Mouse (Mus musculus): ENCODE data around the gene Gpr15. TPM values are rescaled to one million over a fixed set of nuclear protein-coding genes. Genes with fewer than 3 reads are reported as not detected.
A peak's percentile ranks its signal among the peaks of the same experiment; 100 is the strongest.

Gene Gpr15
- polyA plus RNA-seq, 1 experiment from 2014 or later, result not detected

DNA sequence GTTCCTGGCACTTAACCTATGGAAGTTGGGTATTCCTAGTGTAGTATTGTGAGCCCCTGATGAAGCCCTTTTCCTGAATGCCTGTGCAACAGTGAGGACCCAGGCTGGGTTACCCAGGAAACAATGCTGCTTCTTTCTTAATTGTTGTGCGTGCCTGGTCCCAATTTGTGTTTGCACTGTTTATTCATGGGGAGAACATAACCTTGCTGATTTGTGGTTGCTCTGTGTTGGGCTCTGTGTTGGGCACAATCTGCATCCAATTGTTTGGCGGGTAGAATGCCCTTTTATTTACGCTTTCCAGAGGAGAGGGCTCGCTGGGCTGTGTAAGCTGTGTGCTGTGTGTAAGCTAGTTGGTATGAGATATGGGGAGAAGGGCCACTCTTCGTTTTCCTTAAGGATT is 41.4 kb downstream of the Gpr15 start:
- no peak overlapping the region for H3K4me3 ChIP-seq (replicated peaks; ENCODE audit: low read length)
- DNase-seq (ENCODE audit: low spot score), result no peak
- H3K9ac ChIP-seq, result no peak overlapping the region
- no peaks in the 10 kb centered on the region for H3K4me1 ChIP-seq (replicated peaks; ENCODE audit: control insufficient read depth, insufficient read depth, low read length)
- no peaks in the 10 kb centered on the region for H3K27me3 ChIP-seq (ENCODE audit: control insufficient read depth, insufficient read depth, low read length)
- H3K4me2 ChIP-seq (replicated peaks), result no peak overlapping the region
- no peaks in the 10 kb centered on the region for H3K9me3 ChIP-seq (ENCODE audit: control insufficient read depth, low read length)
- 77% methylated on average over 5 of the region's 5 CpGs for WGBS
- no peak for ATAC-seq (ENCODE audit: low FRiP score)
- peaks cover 63% of the 10 kb centered on the region for H3K36me3 ChIP-seq (replicated peaks; ENCODE audit: control insufficient read depth, insufficient read depth)
- H3K27ac ChIP-seq, result no peak overlapping the region

DNA sequence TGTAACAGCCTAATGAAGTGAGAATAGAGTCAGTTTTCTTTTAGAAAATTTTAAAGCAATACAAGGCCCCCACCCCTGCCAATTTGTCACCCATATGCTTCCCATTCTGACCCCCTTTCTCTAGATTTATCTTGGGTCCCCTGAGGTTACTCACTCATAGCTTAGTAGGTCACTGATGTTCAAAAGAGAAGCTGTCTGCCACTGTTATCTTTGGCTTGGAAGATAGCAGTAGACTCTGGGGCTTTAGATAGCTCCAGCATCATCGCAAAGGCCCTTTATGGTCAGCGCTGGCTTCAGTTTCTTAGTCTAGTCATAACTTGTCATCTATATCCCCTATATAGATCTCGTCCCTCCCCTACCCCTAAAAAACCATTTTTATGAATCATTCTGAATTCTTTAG is 42.2 kb downstream of the Gpr15 start:
- Histone ChIP-seq H3K4me3 (replicated peaks; ENCODE audit: low read length) (no peak overlapping the region), H3K9me3 (ENCODE audit: control insufficient read depth, low read length) (no peaks in the 10 kb centered on the region), H3K4me2 (replicated peaks) (no peak overlapping the region), H3K27ac (no peak overlapping the region), H3K4me1 (replicated peaks; ENCODE audit: control insufficient read depth, insufficient read depth, low read length) (peaks cover 1% of the 10 kb centered on the region; the same call in 1 of the 2 replicates), H3K27me3 (ENCODE audit: control insufficient read depth, insufficient read depth, low read length) (no peaks in the 10 kb centered on the region), H3K36me3 (replicated peaks; ENCODE audit: control insufficient read depth, insufficient read depth) (peaks cover 63% of the 10 kb centered on the region), H3K9ac (no peak overlapping the region)
- ATAC-seq (ENCODE audit: low FRiP score), result no peak
- no peak for DNase-seq (ENCODE audit: low spot score)
- 91% methylated on average over 3 of the region's 3 CpGs for WGBS

DNA sequence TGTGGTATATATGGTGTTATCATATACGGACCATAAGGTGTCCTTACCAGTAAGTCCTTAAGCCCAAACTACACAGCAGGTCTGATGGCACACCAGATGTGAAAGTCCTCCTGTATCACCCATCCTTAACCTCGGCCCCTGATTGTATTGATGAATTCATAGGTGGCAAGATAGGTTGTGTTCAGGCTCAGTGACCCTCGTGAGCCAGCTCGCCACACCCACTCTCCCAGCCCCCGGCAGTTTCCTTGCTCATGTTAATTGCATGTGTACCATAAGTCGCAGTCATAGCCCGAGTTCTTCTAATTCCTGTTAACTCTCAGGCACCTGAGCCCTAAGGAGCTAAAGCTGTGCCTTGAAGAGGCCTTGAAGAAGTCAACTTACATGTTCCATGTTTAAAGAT is 42.7 kb downstream of the Gpr15 start:
- Histone ChIP-seq H3K4me2 (replicated peaks) (no peak overlapping the region), H3K9ac (no peak overlapping the region), H3K4me1 (replicated peaks; ENCODE audit: control insufficient read depth, insufficient read depth, low read length) (peaks cover 6% of the 10 kb centered on the region), H3K4me3 (replicated peaks; ENCODE audit: low read length) (no peak overlapping the region), H3K27me3 (ENCODE audit: control insufficient read depth, insufficient read depth, low read length) (no peaks in the 10 kb centered on the region), H3K36me3 (replicated peaks; ENCODE audit: control insufficient read depth, insufficient read depth) (peaks cover 60% of the 10 kb centered on the region), H3K27ac (no peak overlapping the region), H3K9me3 (ENCODE audit: control insufficient read depth, low read length) (no peaks in the 10 kb centered on the region)
- DNase-seq (ENCODE audit: low spot score), result no peak
- ATAC-seq (ENCODE audit: low FRiP score), result no peak
- WGBS, result 89% methylated on average over 7 of the region's 7 CpGs

DNA sequence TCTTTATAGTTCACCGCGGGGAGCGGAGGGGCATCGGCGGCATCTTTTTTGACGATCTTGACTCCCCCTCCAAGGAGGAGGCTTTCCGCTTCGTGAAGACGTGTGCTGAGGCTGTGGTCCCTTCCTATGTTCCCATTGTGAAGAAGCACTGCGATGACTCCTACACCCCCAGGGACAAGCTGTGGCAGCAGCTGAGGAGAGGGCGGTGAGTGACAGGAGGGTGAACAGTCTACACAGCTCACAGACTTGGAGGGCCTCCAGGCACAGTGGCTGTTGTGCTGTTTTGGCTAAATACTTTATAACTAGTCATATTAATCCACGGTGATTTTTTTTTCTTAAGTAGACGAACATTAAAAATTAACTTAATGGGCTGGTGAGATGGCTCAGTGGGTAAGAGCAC is 43.6 kb downstream of the Gpr15 start:
- H3K27me3 ChIP-seq (ENCODE audit: control insufficient read depth, insufficient read depth, low read length), result no peaks in the 10 kb centered on the region
- DNase-seq (ENCODE audit: low spot score) (no peak), ATAC-seq (ENCODE audit: low FRiP score) (no peak)

GRCm38 (mm10) chr16:58673811-58674410 is 45.0 kb downstream of the Gpr15 start:
- Histone ChIP-seq H3K27me3 (ENCODE audit: control insufficient read depth, insufficient read depth, low read length) (no peaks in the 10 kb centered on the region), H3K9ac (no peak overlapping the region), H3K9me3 (ENCODE audit: control insufficient read depth, low read length) (no peaks in the 10 kb centered on the region), H3K36me3 (replicated peaks; ENCODE audit: control insufficient read depth, insufficient read depth) (peaks cover 54% of the 10 kb centered on the region), H3K4me1 (replicated peaks; ENCODE audit: control insufficient read depth, insufficient read depth, low read length) (peaks cover 7% of the 10 kb centered on the region), H3K4me2 (replicated peaks) (no peak overlapping the region), H3K4me3 (replicated peaks; ENCODE audit: low read length) (no peak overlapping the region), H3K27ac (no peak overlapping the region)
- 94% methylated on average over 15 of the region's 15 CpGs for WGBS
- DNase-seq (ENCODE audit: low spot score) (no peak), ATAC-seq (ENCODE audit: low FRiP score) (no peak)

More for the DNA sequence above, 43.6 kb downstream of the Gpr15 start:
- H3K9ac ChIP-seq, result no peak overlapping the region
- H3K9me3 ChIP-seq (ENCODE audit: control insufficient read depth, low read length), result no peaks in the 10 kb centered on the region
- WGBS, result 87% methylated on average over 13 of the region's 13 CpGs
- H3K27ac ChIP-seq, result no peak overlapping the region
- H3K4me1 ChIP-seq (replicated peaks; ENCODE audit: control insufficient read depth, insufficient read depth, low read length), result peaks cover 7% of the 10 kb centered on the region
- no peak overlapping the region for H3K4me3 ChIP-seq (replicated peaks; ENCODE audit: low read length)
- H3K4me2 ChIP-seq (replicated peaks), result no peak overlapping the region
- peaks cover 54% of the 10 kb centered on the region for H3K36me3 ChIP-seq (replicated peaks; ENCODE audit: control insufficient read depth, insufficient read depth)

- ATAC-seq (ENCODE audit: low FRiP score), result no peak
- WGBS, result 94% methylated on average over 13 of the region's 13 CpGs
- peaks cover 7% of the 10 kb centered on the region for H3K4me1 ChIP-seq (replicated peaks; ENCODE audit: control insufficient read depth, insufficient read depth, low read length)
- peaks cover 41% of the 10 kb centered on the region for H3K36me3 ChIP-seq (replicated peaks; ENCODE audit: control insufficient read depth, insufficient read depth)
- no peak overlapping the region for H3K9ac ChIP-seq
- no peak overlapping the region for H3K4me2 ChIP-seq (replicated peaks)
- H3K27me3 ChIP-seq (ENCODE audit: control insufficient read depth, insufficient read depth, low read length), result no peaks in the 10 kb centered on the region
- no peak overlapping the region for H3K4me3 ChIP-seq (replicated peaks; ENCODE audit: low read length)
- no peaks in the 10 kb centered on the region for H3K9me3 ChIP-seq (ENCODE audit: control insufficient read depth, low read length)
- DNase-seq (ENCODE audit: low spot score), result no peak
- H3K27ac ChIP-seq, result no peak overlapping the region
Observed at GRCm38 (mm10) chr16:58672396-58672795, 46.5 kb downstream of the Gpr15 start.

GRCm38 (mm10) chr16:58671212-58671985 is 47.5 kb downstream of the Gpr15 start:
- no peaks in the 10 kb centered on the region for H3K9me3 ChIP-seq (ENCODE audit: control insufficient read depth, low read length)
- no peak overlapping the region for H3K27ac ChIP-seq
- 0 out of 2 replicates have a peak overlapping the region, but pooled peaks have one; percentile 75 for H3K9ac ChIP-seq
- no peak for DNase-seq (ENCODE audit: low spot score)
- peak overlapping the region; percentile 83 for H3K4me3 ChIP-seq (replicated peaks; ENCODE audit: low read length)
- H3K4me1 ChIP-seq (replicated peaks; ENCODE audit: control insufficient read depth, insufficient read depth, low read length), result peaks cover 7% of the 10 kb centered on the region
- H3K36me3 ChIP-seq (replicated peaks; ENCODE audit: control insufficient read depth, insufficient read depth), result peaks cover 33% of the 10 kb centered on the region
- H3K4me2 ChIP-seq (replicated peaks), result peak overlapping the region; percentile 72
- no peak for ATAC-seq (ENCODE audit: low FRiP score)
- H3K27me3 ChIP-seq (ENCODE audit: control insufficient read depth, insufficient read depth, low read length), result no peaks in the 10 kb centered on the region
- 76% methylated on average over 8 of the region's 8 CpGs for whole genome bisulfite sequencing

DNA sequence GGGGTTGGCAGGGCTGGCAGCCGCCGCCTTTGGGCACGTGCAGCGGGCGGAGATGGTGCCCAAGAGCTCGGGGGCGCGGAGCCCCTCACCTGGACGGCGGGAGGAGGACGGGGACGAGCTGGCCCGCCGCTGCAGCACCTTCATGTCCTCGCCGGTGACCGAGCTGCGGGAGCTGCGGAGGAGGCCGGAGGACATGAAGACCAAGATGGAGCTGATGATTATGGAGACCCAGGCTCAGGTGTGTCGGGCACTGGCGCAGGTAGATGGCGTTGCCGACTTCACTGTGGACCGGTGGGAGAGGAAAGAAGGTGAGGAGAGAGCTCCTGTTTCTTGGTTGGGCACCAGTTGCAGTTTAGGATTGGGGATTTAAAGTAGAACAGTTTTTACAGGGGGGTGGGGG is 48.2 kb downstream of the Gpr15 start:
- peaks cover 27% of the 10 kb centered on the region for H3K36me3 ChIP-seq (replicated peaks; ENCODE audit: control insufficient read depth, insufficient read depth)
- peak overlapping the region; percentile 78 for H3K27ac ChIP-seq
- peaks cover 7% of the 10 kb centered on the region for H3K4me1 ChIP-seq (replicated peaks; ENCODE audit: control insufficient read depth, insufficient read depth, low read length)
- peak overlapping the region; percentile 83 for H3K4me3 ChIP-seq (replicated peaks; ENCODE audit: low read length)
- H3K4me2 ChIP-seq (replicated peaks), result peak overlapping the region; percentile 72
- ATAC-seq (ENCODE audit: low FRiP score) (peak; percentile 31), DNase-seq (ENCODE audit: low spot score) (peak; percentile 42)
- no peaks in the 10 kb centered on the region for H3K27me3 ChIP-seq (ENCODE audit: control insufficient read depth, insufficient read depth, low read length)
- WGBS, result under 1% methylated on average over 25 of the region's 25 CpGs
- H3K9me3 ChIP-seq (ENCODE audit: control insufficient read depth, low read length), result no peaks in the 10 kb centered on the region
- peak overlapping the region; percentile 75 for H3K9ac ChIP-seq

DNA sequence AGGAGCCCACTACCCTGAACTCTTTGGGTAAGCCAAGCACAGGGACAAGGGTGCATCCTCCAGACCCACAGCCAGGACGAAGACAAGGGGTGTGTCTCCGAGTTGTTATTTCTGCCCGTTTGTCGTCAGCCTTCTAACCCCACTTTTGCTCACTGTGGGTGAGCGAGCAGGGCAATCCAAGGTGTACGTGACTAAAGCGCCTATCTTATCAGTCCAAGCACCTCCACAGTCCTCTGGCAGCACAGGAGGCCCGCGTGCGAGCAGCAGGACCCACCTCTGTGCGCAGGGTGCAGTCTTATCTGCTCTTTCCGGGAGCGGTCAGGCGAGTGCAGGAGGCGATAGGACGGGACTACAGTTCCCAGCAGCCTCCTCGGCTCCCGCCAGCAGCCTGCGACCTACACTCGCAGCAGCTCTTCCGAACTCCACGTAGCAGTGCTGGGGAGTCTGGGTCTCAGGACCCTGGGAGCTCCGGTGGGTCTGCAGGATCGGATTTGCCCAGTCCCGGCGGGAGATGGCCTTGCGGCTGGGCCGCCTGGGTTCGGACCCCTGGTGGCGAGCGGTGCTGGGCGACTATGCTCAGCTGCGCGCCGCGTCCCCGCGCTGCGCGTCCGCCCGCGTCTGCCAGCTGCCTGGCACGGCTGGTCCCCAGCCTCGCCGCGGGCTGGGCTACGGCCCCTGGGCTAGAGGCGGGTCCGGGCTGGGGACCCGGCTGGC is 48.8 kb downstream of the Gpr15 start, which contains the start of gene Cpox:
Gene Cpox (plus strand): TSS at position 376 of the 714 bp plus-strand sequence.
- H3K9ac ChIP-seq, result peak within 1 kb of the TSS; percentile 75
- peak within 1 kb of the TSS; percentile 83 for H3K4me3 ChIP-seq (replicated peaks; ENCODE audit: low read length)
- peak within 1 kb of the TSS; percentile 78 for H3K27ac ChIP-seq
- under 1% methylated on average over 51 of the region's 51 CpGs for WGBS
- no peaks in the 10 kb centered on the region for H3K9me3 ChIP-seq (ENCODE audit: control insufficient read depth, low read length)
- peak; percentile 80 for DNase-seq (ENCODE audit: low spot score)
- no peaks in the 10 kb centered on the region for H3K27me3 ChIP-seq (ENCODE audit: control insufficient read depth, insufficient read depth, low read length)
- H3K4me1 ChIP-seq (replicated peaks; ENCODE audit: control insufficient read depth, insufficient read depth, low read length), result peaks cover 7% of the 10 kb centered on the region
- ATAC-seq (ENCODE audit: low FRiP score), result peak; percentile 99
- peak within 1 kb of the TSS; percentile 72 for H3K4me2 ChIP-seq (replicated peaks)
- H3K36me3 ChIP-seq (replicated peaks; ENCODE audit: control insufficient read depth, insufficient read depth), result peaks cover 22% of the 10 kb centered on the region

Measured in hindbrain, embryonic 14.5 days (tissue).